Mouse (Mus musculus): ENCODE results near the gene Pabpn1l. TPM values are rescaled to one million over a fixed set of nuclear protein-coding genes. Genes with fewer than 3 reads are reported as not detected.
A peak's percentile ranks its signal among the peaks of the same experiment; 100 is the strongest.
"Not testable (repeated sequence)": the region's sequence is repeated elsewhere in the genome, so short reads cannot be mapped to it uniquely, and the experiment has no call there.

The Pabpn1l gene
- polyA plus RNA-seq, 1 experiment from 2014 or later = not detected

- ATAC-seq (ENCODE audit: insufficient read depth, low FRiP score, low TSS enrichment) = no peak
- no peak for DNase-seq (ENCODE audit: low spot score)
- Histone ChIP-seq H3K9me3 (ENCODE audit: control insufficient read depth, low read length) (no peaks in the 10 kb centered on the region), H3K4me1 (ENCODE audit: control insufficient read depth, insufficient read depth, low read length) (peaks cover 28% of the 10 kb centered on the region), H3K36me3 (ENCODE audit: control insufficient read depth, insufficient read depth, low read length) (peaks cover 23% of the 10 kb centered on the region), H3K9ac (ENCODE audit: low read length) (no peak overlapping the region), H3K4me3 (ENCODE audit: low read depth, low read length) (no peak overlapping the region), H3K27me3 (ENCODE audit: control insufficient read depth, insufficient read depth, low read length) (no peaks in the 10 kb centered on the region), H3K27ac (ENCODE audit: low read depth, low read length) (peak overlapping the region; percentile 20; the same call in 1 of the 2 replicates), H3K4me2 (ENCODE audit: low read depth) (no peak overlapping the region)
- 55% methylated on average over 9 of the region's 9 CpGs for WGBS
These were observed 49.0 kb downstream of the Pabpn1l start for GRCm38 (mm10) chr8:122573577-122573976.

GRCm38 (mm10) chr8:122573176-122573575, 49.4 kb downstream of the Pabpn1l start:
- H3K36me3 ChIP-seq (ENCODE audit: control insufficient read depth, insufficient read depth, low read length) = peaks cover 23% of the 10 kb centered on the region
- not testable (repeated sequence) for H3K4me3 ChIP-seq (ENCODE audit: low read depth, low read length); H3K9me3 ChIP-seq (ENCODE audit: control insufficient read depth, low read length); H3K9ac ChIP-seq (ENCODE audit: low read length); H3K4me2 ChIP-seq (ENCODE audit: low read depth); DNase-seq (ENCODE audit: low spot score); H3K27me3 ChIP-seq (ENCODE audit: control insufficient read depth, insufficient read depth, low read length); ATAC-seq (ENCODE audit: insufficient read depth, low FRiP score, low TSS enrichment)
- 38% methylated on average over 4 of the region's 4 CpGs for WGBS
- H3K4me1 ChIP-seq (ENCODE audit: control insufficient read depth, insufficient read depth, low read length) = peaks cover 28% of the 10 kb centered on the region
- H3K27ac ChIP-seq (ENCODE audit: low read depth, low read length) = 0 out of 2 replicates have a peak overlapping the region, but pooled peaks have one; percentile 20

- ATAC-seq (ENCODE audit: insufficient read depth, low FRiP score, low TSS enrichment) (no peak), DNase-seq (ENCODE audit: low spot score) (no peak)
- Histone ChIP-seq H3K9me3 (ENCODE audit: control insufficient read depth, low read length) (no peaks in the 10 kb centered on the region), H3K4me2 (ENCODE audit: low read depth) (no peak overlapping the region), H3K27ac (ENCODE audit: low read depth, low read length) (no peak overlapping the region), H3K4me3 (ENCODE audit: low read depth, low read length) (no peak overlapping the region), H3K27me3 (ENCODE audit: control insufficient read depth, insufficient read depth, low read length) (no peaks in the 10 kb centered on the region), H3K36me3 (ENCODE audit: control insufficient read depth, insufficient read depth, low read length) (peaks cover 23% of the 10 kb centered on the region), H3K4me1 (ENCODE audit: control insufficient read depth, insufficient read depth, low read length) (peaks cover 28% of the 10 kb centered on the region), H3K9ac (ENCODE audit: low read length) (no peak overlapping the region)
- 95% methylated on average over 3 of the region's 3 CpGs for WGBS
These were observed 49.8 kb downstream of the Pabpn1l start for GRCm38 (mm10) chr8:122572751-122573150.

GRCm38 (mm10) chr8:122571750-122572267, 50.7 kb downstream of the Pabpn1l start:
- peaks cover 30% of the 10 kb centered on the region for H3K4me1 ChIP-seq (ENCODE audit: control insufficient read depth, insufficient read depth, low read length)
- no peak for ATAC-seq (ENCODE audit: insufficient read depth, low FRiP score, low TSS enrichment)
- H3K27me3 ChIP-seq (ENCODE audit: control insufficient read depth, insufficient read depth, low read length) = no peaks in the 10 kb centered on the region
- no peak for DNase-seq (ENCODE audit: low spot score)
- no peak overlapping the region for H3K4me3 ChIP-seq (ENCODE audit: low read depth, low read length)
- 93% methylated on average over 17 of the region's 17 CpGs for WGBS
- no peak overlapping the region for H3K4me2 ChIP-seq (ENCODE audit: low read depth)
- no peak overlapping the region for H3K27ac ChIP-seq (ENCODE audit: low read depth, low read length)
- no peak overlapping the region for H3K9ac ChIP-seq (ENCODE audit: low read length)
- H3K9me3 ChIP-seq (ENCODE audit: control insufficient read depth, low read length) = no peaks in the 10 kb centered on the region
- peaks cover 23% of the 10 kb centered on the region for H3K36me3 ChIP-seq (ENCODE audit: control insufficient read depth, insufficient read depth, low read length)

- H3K4me3 ChIP-seq (ENCODE audit: low read depth, low read length) = 0 out of 2 replicates have a peak overlapping the region, but pooled peaks have one; percentile 6
- 95% methylated on average over 11 of the region's 11 CpGs for WGBS
- no peaks in the 10 kb centered on the region for H3K27me3 ChIP-seq (ENCODE audit: control insufficient read depth, insufficient read depth, low read length)
- H3K9me3 ChIP-seq (ENCODE audit: control insufficient read depth, low read length) = no peaks in the 10 kb centered on the region
- no peak overlapping the region for H3K4me2 ChIP-seq (ENCODE audit: low read depth)
- no peak overlapping the region for H3K9ac ChIP-seq (ENCODE audit: low read length)
- ATAC-seq (ENCODE audit: insufficient read depth, low FRiP score, low TSS enrichment) (no peak), DNase-seq (ENCODE audit: low spot score) (no peak)
- H3K27ac ChIP-seq (ENCODE audit: low read depth, low read length) = no peak overlapping the region
- peaks cover 32% of the 10 kb centered on the region for H3K4me1 ChIP-seq (ENCODE audit: control insufficient read depth, insufficient read depth, low read length)
- peaks cover 23% of the 10 kb centered on the region for H3K36me3 ChIP-seq (ENCODE audit: control insufficient read depth, insufficient read depth, low read length)
These were observed 51.4 kb downstream of the Pabpn1l start for GRCm38 (mm10) chr8:122571153-122571552.

GRCm38 (mm10) chr8:122569996-122570395, 52.5 kb downstream of the Pabpn1l start:
- Histone ChIP-seq H3K9ac (ENCODE audit: low read length) (no peak overlapping the region), H3K36me3 (ENCODE audit: control insufficient read depth, insufficient read depth, low read length) (peaks cover 23% of the 10 kb centered on the region), H3K27ac (ENCODE audit: low read depth, low read length) (no peak overlapping the region), H3K4me3 (ENCODE audit: low read depth, low read length) (no peak overlapping the region), H3K4me2 (ENCODE audit: low read depth) (no peak overlapping the region), H3K27me3 (ENCODE audit: control insufficient read depth, insufficient read depth, low read length) (no peaks in the 10 kb centered on the region), H3K9me3 (ENCODE audit: control insufficient read depth, low read length) (no peaks in the 10 kb centered on the region), H3K4me1 (ENCODE audit: control insufficient read depth, insufficient read depth, low read length) (peaks cover 23% of the 10 kb centered on the region)
- ATAC-seq (ENCODE audit: insufficient read depth, low FRiP score, low TSS enrichment) (no peak), DNase-seq (ENCODE audit: low spot score) (no peak)
- 98% methylated on average over 16 of the region's 16 CpGs for WGBS

Small RNA genes within 50 kb of the gene (microRNA-seq; reads per million reads assigned to microRNA genes)
- gene Mir6396 = not detected

Other genes starting within 250 kb of the Pabpn1l start
- 40.5 and 41.5 TPM in 2 replicates for gene Zc3h18, start 246.1 kb downstream of the Pabpn1l start, polyA plus RNA-seq (2014; fragmentation: Nextera tagmentation; extraction: Ambion mirVana)
- 0.57 TPM in 1 of 2 replicates, not detected in the other for gene Il17c, start 200.7 kb downstream of the Pabpn1l start, polyA plus RNA-seq (2014; fragmentation: Nextera tagmentation; extraction: Ambion mirVana)
- gene Cyba, start 189.8 kb downstream of the Pabpn1l start, polyA plus RNA-seq (2014; fragmentation: Nextera tagmentation; extraction: Ambion mirVana) = 52.5 and 57.7 TPM in 2 replicates
- gene Mvd, start 179.3 kb downstream of the Pabpn1l start, polyA plus RNA-seq (2014; fragmentation: Nextera tagmentation; extraction: Ambion mirVana) = 53.7 and 58.5 TPM in 2 replicates
- gene Snai3, start 162.0 kb downstream of the Pabpn1l start, polyA plus RNA-seq (2014; fragmentation: Nextera tagmentation; extraction: Ambion mirVana) = not detected in 2 replicates
- 30.1 and 31.1 TPM in 2 replicates for gene Rnf166, start 146.7 kb downstream of the Pabpn1l start, polyA plus RNA-seq (2014; fragmentation: Nextera tagmentation; extraction: Ambion mirVana)
- 62.0 and 76.9 TPM in 2 replicates for gene Ctu2, start 146.6 kb downstream of the Pabpn1l start, polyA plus RNA-seq (2014; fragmentation: Nextera tagmentation; extraction: Ambion mirVana)
- gene Piezo1, start 71.4 kb downstream of the Pabpn1l start, polyA plus RNA-seq (2014; fragmentation: Nextera tagmentation; extraction: Ambion mirVana) = 5.5 and 7.5 TPM in 2 replicates
- 34.3 and 37.1 TPM in 2 replicates for gene Cdt1, start 54.7 kb downstream of the Pabpn1l start, polyA plus RNA-seq (2014; fragmentation: Nextera tagmentation; extraction: Ambion mirVana)
- 219 and 243 TPM in 2 replicates for gene Aprt, start 45.8 kb downstream of the Pabpn1l start, polyA plus RNA-seq (2014; fragmentation: Nextera tagmentation; extraction: Ambion mirVana)
- gene Galns, start 11.3 kb downstream of the Pabpn1l start, polyA plus RNA-seq (2014; fragmentation: Nextera tagmentation; extraction: Ambion mirVana) = 5.4 and 6.6 TPM in 2 replicates
- gene Trappc2l, start 11.1 kb downstream of the Pabpn1l start, polyA plus RNA-seq (2014; fragmentation: Nextera tagmentation; extraction: Ambion mirVana) = 55.6 and 59.7 TPM in 2 replicates
- 7.5 and 8.5 TPM in 2 replicates for gene Cbfa2t3, start 76.4 kb upstream of the Pabpn1l start, polyA plus RNA-seq (2014; fragmentation: Nextera tagmentation; extraction: Ambion mirVana)
- gene Acsf3, start 152.7 kb upstream of the Pabpn1l start, polyA plus RNA-seq (2014; fragmentation: Nextera tagmentation; extraction: Ambion mirVana) = 15.4 and 16.2 TPM in 2 replicates
- gene Cdh15, start 225.2 kb upstream of the Pabpn1l start, polyA plus RNA-seq (2014; fragmentation: Nextera tagmentation; extraction: Ambion mirVana) = 8.3 and 9.0 TPM in 2 replicates

Measured in neural tube, embryonic 11.5 days (tissue).